Comparison of ENCODE assay signal across 8 mouse cellular contexts in genomic region chr3:145576482-145576822, GRCm38 (mm10). TPM values are rescaled to one million over a fixed set of nuclear protein-coding genes. Genes with fewer than 3 reads are reported as not detected.
DNase-seq lines count a peak whose midpoint lies in the region; ATAC-seq and TF ChIP-seq lines count a peak whose summit lies in the region.

No protein-coding gene starts in this region.

- H3K27me3 ChIP-seq in heart, embryonic 13.5 days (replicated peaks): no peaks in the 10 kb centered on the region
- H3K27me3 ChIP-seq in hindbrain, embryonic 16.5 days (replicated peaks; ENCODE audit: control insufficient read depth, insufficient read depth, low read length): no peaks in the 10 kb centered on the region
- no peaks in the 10 kb centered on the region for H3K27me3 ChIP-seq in midbrain, embryonic 13.5 days

- TF ChIP-seq POLR2A in bone marrow macrophage, adult 2 months (IDR thresholded peaks at IDR 0.05; ENCODE audit: borderline replicate concordance, low read depth, low read length): no peak

- H3K27ac ChIP-seq in heart, embryonic 13.5 days (replicated peaks): peak overlapping the region; percentile 67
- H3K27ac ChIP-seq in bone marrow macrophage, adult 2 months (ENCODE audit: insufficient read depth, low read depth, low read length): peak overlapping the region; percentile 37; the same call in 1 of the 2 replicates
- peak overlapping the region; percentile 40; the same call in 1 of the 2 replicates for H3K27ac ChIP-seq in hindbrain, embryonic 16.5 days (ENCODE audit: low read depth, low read length)
- peak overlapping the region; percentile 72 for H3K27ac ChIP-seq in midbrain, embryonic 13.5 days

- H3K9me3 ChIP-seq in heart, embryonic 13.5 days: no peaks in the 10 kb centered on the region
- no peaks in the 10 kb centered on the region for H3K9me3 ChIP-seq in hindbrain, embryonic 16.5 days (ENCODE audit: control insufficient read depth, low read length)
- no peaks in the 10 kb centered on the region for H3K9me3 ChIP-seq in midbrain, embryonic 13.5 days

- peak overlapping the region; percentile 91 for H3K4me3 ChIP-seq in heart, embryonic 13.5 days
- peak overlapping the region; percentile 85 for H3K4me3 ChIP-seq in bone marrow macrophage, adult 2 months (ENCODE audit: insufficient read depth, low read length)
- peak overlapping the region; percentile 67 for H3K4me3 ChIP-seq in hindbrain, embryonic 16.5 days (ENCODE audit: low read length)
- peak overlapping the region; percentile 88 for H3K4me3 ChIP-seq in midbrain, embryonic 13.5 days (replicated peaks)

- WGBS in heart, embryonic 13.5 days: 2% methylated on average over 11 of the region's 11 CpGs
- WGBS in hindbrain, embryonic 16.5 days: under 1% methylated on average over 11 of the region's 11 CpGs
- under 1% methylated on average over 11 of the region's 11 CpGs for WGBS in midbrain, embryonic 13.5 days

- intact Hi-C loops in heart, postnatal 36 days (cut with DNase I): loop anchor here (5.0 kb wide), 1 partner anchor 346 kb away; the partner anchor contains the start of gene Bcl10

- H3K9ac ChIP-seq in heart, embryonic 13.5 days: peak overlapping the region; percentile 83
- peak overlapping the region; percentile 61 for H3K9ac ChIP-seq in hindbrain, embryonic 16.5 days (ENCODE audit: low read depth, low read length)
- H3K9ac ChIP-seq in midbrain, embryonic 13.5 days (replicated peaks): peak overlapping the region; percentile 86

- H3K4me1 ChIP-seq in heart, embryonic 13.5 days: peaks cover 19% of the 10 kb centered on the region
- peaks cover 9% of the 10 kb centered on the region for H3K4me1 ChIP-seq in bone marrow macrophage, adult 2 months (ENCODE audit: control insufficient read depth, insufficient read depth, low read length)
- peaks cover 11% of the 10 kb centered on the region for H3K4me1 ChIP-seq in hindbrain, embryonic 16.5 days (ENCODE audit: control insufficient read depth, insufficient read depth, low read depth, low read length)
- peaks cover 20% of the 10 kb centered on the region for H3K4me1 ChIP-seq in midbrain, embryonic 13.5 days (replicated peaks)

- ATAC-seq in heart, embryonic 13.5 days (ENCODE audit: extremely low read depth, insufficient number of reproducible peaks, low FRiP score, low TSS enrichment): no peak
- ATAC-seq in hindbrain, embryonic 16.5 days: no peak
- no peak for ATAC-seq in midbrain, embryonic 13.5 days

- no peak for TF ChIP-seq CTCF in bone marrow macrophage, adult 2 months (IDR thresholded peaks at IDR 0.05; ENCODE audit: low read depth, low read length)

- H3K4me2 ChIP-seq in heart, embryonic 13.5 days: peak overlapping the region; percentile 92
- peak overlapping the region; percentile 76 for H3K4me2 ChIP-seq in hindbrain, embryonic 16.5 days (ENCODE audit: low read length)
- peak overlapping the region; percentile 90 for H3K4me2 ChIP-seq in midbrain, embryonic 13.5 days (replicated peaks)

- DNase-seq in heart, postnatal 36 days: no peak
- DNase-seq in right cerebral cortex, adult 2 months (ENCODE audit: low spot score in 2 of 2): no peak
- DNase-seq in adrenal gland, adult 2 months: no peak
- no peak for DNase-seq in kidney, adult 18-20 months

- peaks cover 38% of the 10 kb centered on the region for H3K36me3 ChIP-seq in heart, embryonic 13.5 days
- peaks cover 11% of the 10 kb centered on the region for H3K36me3 ChIP-seq in hindbrain, embryonic 16.5 days (ENCODE audit: control insufficient read depth, insufficient read depth, low read length)
- H3K36me3 ChIP-seq in midbrain, embryonic 13.5 days: peaks cover 26% of the 10 kb centered on the region

RNA-seq across cellular contexts. Expression of gene Znhit6, which starts 0.4 kb away (rescaled TPM):
- 23.3 and 26.7 TPM in 2 replicates for polyA plus RNA-seq in heart, embryonic 13.5 days (2015; fragmentation: Nextera tagmentation; extraction: Ambion mirVana)
- total RNA-seq in heart, postnatal 36 days (2021): 10 to 100 TPM; 11.8 to 13.3 TPM
- 11.6 and 11.8 TPM in 2 replicates for polyA plus RNA-seq in bone marrow macrophage, adult 2 months (2012; ENCODE audit: insufficient read depth, insufficient read length, missing spikeins)
- 30.5 and 34.1 TPM in 2 replicates for polyA plus RNA-seq in hindbrain, embryonic 16.5 days (2015; fragmentation: Nextera tagmentation; extraction: Ambion mirVana)
- polyA plus RNA-seq in midbrain, embryonic 13.5 days (2015; fragmentation: Nextera tagmentation; extraction: Ambion mirVana): 38.2 TPM in 2 replicates
- total RNA-seq in adrenal gland, adult 2 months (2021): 10 to 100 TPM; 15.0 to 16.0 TPM
- 0.39 and 0.58 TPM in 2 replicates for polyA plus RNA-seq in adrenal gland, adult 2 months (2012; rRNA removed)
